Mouse (Mus musculus): ENCODE measurements around the gene Prkar2b.
"Not testable (repeated sequence)": the region's sequence is repeated elsewhere in the genome, so short reads cannot be mapped to it uniquely, and the experiment has no call there.

Prkar2b gene

GRCm38 (mm10) chr12:32059707-32060106 lies 1.4 kb downstream of the Prkar2b start:
- CTCF ChIA-PET, result interaction anchor here (1.3 kb wide), 1 partner anchor 131 kb away, joined by 3 read pairs; no protein-coding TSS in a partner anchor

- CTCF ChIA-PET, result interaction anchor here (1.3 kb wide), 1 partner anchor 132 kb away, joined by 3 read pairs; no protein-coding TSS in a partner anchor
Measured at GRCm38 (mm10) chr12:32059135-32059534, 2.0 kb downstream of the Prkar2b start.

- CTCF ChIA-PET, result interaction anchor here (0.7 to 1.3 kb wide), 2 partner anchors 12 to 106 kb away, joined by 3 to 5 read pairs; no protein-coding TSS in a partner anchor
Measured at GRCm38 (mm10) chr12:32057461-32058199, 3.5 kb downstream of the Prkar2b start.

GRCm38 (mm10) chr12:32055797-32056196 lies 5.3 kb downstream of the Prkar2b start:
- CTCF ChIA-PET, result no interaction called here

GRCm38 (mm10) chr12:32054476-32055166 lies 6.5 kb downstream of the Prkar2b start:
- CTCF ChIA-PET, result no interaction called here

DNA sequence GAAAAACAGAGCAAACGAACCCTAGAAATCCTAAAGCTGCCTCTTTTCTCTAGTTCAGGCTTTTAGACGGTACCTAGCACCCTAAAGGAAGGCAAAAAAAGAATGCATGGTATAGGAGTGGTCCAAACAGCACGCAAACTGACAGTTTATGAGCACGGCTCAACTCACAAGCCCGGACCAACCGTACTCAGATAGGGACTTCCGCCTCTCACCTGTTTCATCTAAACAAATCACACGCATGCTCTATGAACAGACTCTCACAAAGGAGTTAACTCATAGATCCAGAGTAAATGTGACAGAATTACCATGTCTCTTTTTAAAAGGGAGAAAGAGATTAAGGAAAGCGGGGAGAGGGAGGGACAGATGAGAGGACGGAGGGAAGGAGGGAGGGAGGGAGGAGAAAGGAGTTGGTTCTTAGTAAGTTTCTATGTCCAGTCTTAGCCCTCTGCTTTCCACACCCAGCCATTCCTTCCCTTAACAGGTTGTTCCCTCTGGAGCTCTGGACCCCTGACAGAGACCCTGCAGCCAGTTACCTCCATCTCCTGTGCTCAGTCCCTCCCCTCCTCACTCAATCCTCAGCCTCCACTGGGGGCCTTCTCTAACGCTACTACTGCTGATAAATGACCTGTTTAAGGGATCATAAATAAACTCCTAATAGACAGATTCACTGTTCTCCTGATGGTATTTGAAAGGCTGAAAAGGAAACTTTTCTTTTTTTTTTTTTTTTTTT lies 7.3 kb downstream of the Prkar2b start:
- CTCF ChIA-PET, result no interaction called here

GRCm38 (mm10) chr12:32052882-32053281 lies 8.2 kb downstream of the Prkar2b start:
- CTCF ChIA-PET, result no interaction called here

DNA sequence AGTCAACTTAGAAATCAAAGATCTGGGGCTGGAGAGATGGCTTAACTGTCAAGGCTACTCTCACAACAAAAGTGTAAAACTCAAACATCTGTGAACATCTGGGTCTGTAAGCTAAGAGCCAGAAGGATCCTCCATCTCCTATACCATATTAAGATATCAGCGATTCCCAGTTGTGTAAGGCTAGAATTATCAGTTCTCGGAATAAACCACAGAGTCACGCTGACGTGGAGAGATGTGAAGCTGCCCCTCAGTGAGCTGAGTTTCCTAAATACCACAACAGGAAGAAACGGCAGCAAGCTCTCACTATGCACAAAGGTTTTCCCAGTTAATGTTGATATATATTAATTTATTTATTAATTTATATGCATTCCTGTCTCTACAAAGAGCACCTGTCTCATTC lies 10.9 kb downstream of the Prkar2b start:
- CTCF ChIA-PET, result no interaction called here

GRCm38 (mm10) chr12:32045566-32046330 lies 15.3 kb downstream of the Prkar2b start:
- CTCF ChIA-PET, result interaction anchor here (0.8 kb wide), 1 partner anchor 12 kb away, joined by 3 read pairs; no protein-coding TSS in a partner anchor

DNA sequence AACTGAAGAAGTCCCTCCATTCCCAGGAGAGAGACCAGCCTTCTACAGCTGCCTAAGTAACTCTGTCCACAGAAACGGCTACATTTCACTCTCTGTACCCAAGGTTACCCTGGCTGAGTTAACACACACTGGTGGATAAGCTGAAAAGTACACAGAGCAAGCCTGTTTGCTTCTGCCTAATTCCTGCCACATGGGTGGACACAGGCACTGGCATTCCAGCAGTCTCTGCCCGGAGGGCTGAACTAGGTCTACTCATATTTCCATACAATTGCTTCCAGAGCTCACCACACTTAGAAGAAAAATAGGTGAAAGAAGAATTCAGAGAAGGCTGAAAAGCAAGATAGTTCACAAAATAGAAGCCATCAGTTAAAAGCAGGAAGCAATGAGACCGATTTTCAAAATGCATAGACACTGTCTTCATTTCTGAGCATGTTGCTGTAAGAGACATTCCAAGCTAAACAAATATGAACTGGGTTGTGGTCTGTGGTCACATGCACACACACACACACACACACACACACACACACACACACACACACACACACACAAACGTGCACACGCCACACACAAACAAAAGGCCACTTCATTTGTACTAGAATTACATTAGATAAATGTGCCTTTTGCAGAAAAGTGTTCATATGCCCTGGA lies 16.5 kb downstream of the Prkar2b start:
- CTCF ChIA-PET, result no interaction called here

- CTCF ChIA-PET, result interaction anchor here (0.6 kb wide), 1 partner anchor 111 kb away, joined by 9 read pairs; no protein-coding TSS in a partner anchor
Measured at GRCm38 (mm10) chr12:32033536-32033935, 27.6 kb downstream of the Prkar2b start.

DNA sequence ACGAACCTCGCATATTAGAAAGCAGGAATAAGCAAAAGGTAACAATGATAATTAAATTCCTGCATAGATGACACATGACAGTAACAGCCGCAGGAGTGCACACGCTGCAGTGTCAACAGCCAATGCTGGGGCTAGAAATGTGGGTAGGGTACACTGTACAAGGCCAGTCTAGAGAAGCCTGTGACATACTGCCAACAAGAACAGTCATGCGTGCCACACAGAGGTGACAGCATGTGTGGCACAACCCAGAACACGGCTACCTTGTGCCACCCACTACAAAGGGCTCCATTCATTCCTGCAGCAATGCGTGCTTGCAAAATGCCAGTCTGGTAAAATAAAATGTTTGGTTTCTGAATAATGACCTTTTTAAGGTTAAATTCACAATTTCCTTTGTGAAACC lies 28.2 kb downstream of the Prkar2b start:
- CTCF ChIA-PET, result no interaction called here

DNA sequence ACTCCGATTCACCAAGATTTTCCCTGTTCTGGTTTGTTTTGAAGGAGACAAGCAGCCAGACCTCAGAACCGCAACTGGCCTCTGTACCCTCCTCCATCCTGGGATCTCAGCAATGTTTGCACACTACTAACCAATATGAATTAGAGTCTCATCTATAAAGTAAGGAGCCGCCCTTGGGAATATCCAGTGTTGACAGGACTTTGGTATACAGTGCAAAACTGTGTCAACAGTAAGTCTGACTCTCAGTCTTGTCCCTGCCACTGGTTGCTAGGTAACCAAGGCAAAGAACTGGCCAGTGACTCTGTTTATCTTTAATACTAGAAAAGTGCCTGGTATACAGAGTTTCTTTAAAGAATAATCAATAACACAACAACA lies 42.7 kb downstream of the Prkar2b start:
- CTCF ChIA-PET, result no interaction called here

GRCm38 (mm10) chr12:32017636-32018375 lies 43.3 kb downstream of the Prkar2b start:
- CTCF ChIA-PET, result no interaction called here

DNA sequence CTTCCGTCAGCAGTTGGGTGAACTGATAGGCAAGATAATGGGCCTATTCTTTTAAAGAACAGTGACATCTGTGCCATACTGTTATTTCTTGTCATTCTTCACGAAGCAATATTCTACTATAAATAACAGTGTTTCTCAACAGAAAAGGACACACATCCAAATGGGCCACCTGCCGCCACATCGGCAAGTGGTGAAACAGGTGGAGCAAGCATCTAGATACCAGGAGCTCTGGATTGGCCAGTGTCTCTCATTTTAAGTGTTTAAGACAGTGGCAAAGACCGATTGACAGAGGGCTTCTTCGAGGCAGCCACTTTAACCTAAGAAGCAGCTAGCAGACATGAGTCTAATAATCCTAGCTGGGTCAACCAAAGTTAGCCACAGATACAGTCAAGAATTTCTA lies 44.6 kb downstream of the Prkar2b start:
- CTCF ChIA-PET, result no interaction called here

DNA sequence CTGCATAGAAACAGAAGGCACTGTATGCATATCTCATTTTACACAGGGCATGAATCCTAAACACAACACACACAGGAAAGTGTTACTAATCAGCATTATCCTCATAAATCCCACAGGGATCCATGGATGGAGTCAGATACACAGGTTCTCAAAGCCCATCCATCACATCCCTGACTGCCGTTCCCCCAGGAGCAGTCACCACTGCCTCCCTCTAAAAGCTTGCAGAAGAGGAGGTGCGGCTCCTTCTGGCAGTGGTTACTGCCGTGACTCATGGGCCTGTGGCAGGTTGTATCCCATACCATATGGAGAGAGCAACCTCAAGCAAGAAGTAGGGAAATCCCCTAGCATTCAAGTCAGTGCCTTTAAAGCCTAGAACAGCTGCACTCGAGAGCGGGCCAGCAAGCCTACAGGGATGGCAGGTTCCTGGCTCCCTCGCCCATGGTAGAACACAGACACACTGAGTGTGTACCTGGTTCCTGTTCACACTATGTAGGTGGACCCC lies 45.8 kb downstream of the Prkar2b start:
- CTCF ChIA-PET, result no interaction called here

DNA sequence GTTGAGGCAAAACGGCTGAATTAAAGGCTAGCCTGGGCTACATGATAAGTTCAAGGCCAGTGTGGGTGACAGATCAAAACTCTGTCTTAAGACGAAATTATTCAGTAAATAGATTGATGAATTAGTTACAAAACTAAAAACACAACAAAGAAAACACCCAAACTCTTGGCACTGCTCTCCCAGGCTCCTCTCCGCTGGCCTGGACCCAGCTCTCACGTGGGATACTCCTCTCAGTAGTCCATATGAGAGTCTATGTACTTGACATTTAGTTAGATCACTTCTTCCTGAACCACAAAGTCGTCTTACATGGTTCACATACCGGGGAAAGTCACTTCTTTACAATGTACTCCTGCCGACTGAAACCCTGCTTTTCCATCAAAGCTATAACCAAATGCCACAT lies 46.3 kb downstream of the Prkar2b start:
- CTCF ChIA-PET, result no interaction called here

- CTCF ChIA-PET, result no interaction called here
Measured at GRCm38 (mm10) chr12:32012169-32012568, 48.9 kb downstream of the Prkar2b start.

GRCm38 (mm10) chr12:32011128-32011527 lies 50.0 kb downstream of the Prkar2b start:
- CTCF ChIA-PET, result no interaction called here

- CTCF ChIA-PET, result not testable (repeated sequence)
Measured at GRCm38 (mm10) chr12:32009985-32010369, 51.1 kb downstream of the Prkar2b start.

Data from spleen, embryonic (tissue).